Mouse (Mus musculus): ENCODE data around the gene Stk11. TPM values are rescaled to one million over a fixed set of nuclear protein-coding genes. Genes with fewer than 3 reads are reported as not detected.

The Stk11 gene
- polyA plus RNA-seq, 1 experiment from 2014 or later: 13.8 TPM

- Histone ChIP-seq H3K9me3 (replicated peaks; ENCODE audit: control insufficient read depth, low read length) (no peaks in the 10 kb centered on the region), H3K4me1 (ENCODE audit: control insufficient read depth, insufficient read depth, low read length) (peaks cover 19% of the 10 kb centered on the region), H3K4me2 (ENCODE audit: low read depth, low read length) (peak within 1 kb of the TSS; percentile 69), H3K27ac (ENCODE audit: low read length) (peak within 1 kb of the TSS; percentile 85), H3K27me3 (ENCODE audit: control insufficient read depth, insufficient read depth, low read length) (no peaks in the 10 kb centered on the region), H3K9ac (ENCODE audit: low read length) (peak within 1 kb of the TSS; percentile 70), H3K4me3 (ENCODE audit: low read length) (peak within 1 kb of the TSS; percentile 65), H3K36me3 (ENCODE audit: control insufficient read depth, insufficient read depth) (peaks cover 27% of the 10 kb centered on the region)
- WGBS: 6% methylated on average over 35 of the region's 35 CpGs
- peak; percentile 66 for ATAC-seq (replicated peaks; ENCODE audit: extremely low read depth, insufficient read depth, low FRiP score)
Measured at GRCm38 (mm10) chr10:80172527-80173292, 57.1 kb downstream of the Stk11 start, which contains the start of gene 1600002K03Rik. Gene 1600002K03Rik (plus strand): TSS chr10:80172944.

GRCm38 (mm10) chr10:80173358-80173757 is 57.8 kb downstream of the Stk11 start:
- no peak for ATAC-seq (replicated peaks; ENCODE audit: extremely low read depth, insufficient read depth, low FRiP score)
- Histone ChIP-seq H3K27me3 (ENCODE audit: control insufficient read depth, insufficient read depth, low read length) (no peaks in the 10 kb centered on the region), H3K4me3 (ENCODE audit: low read length) (peak overlapping the region; percentile 65), H3K36me3 (ENCODE audit: control insufficient read depth, insufficient read depth) (peaks cover 27% of the 10 kb centered on the region), H3K4me2 (ENCODE audit: low read depth, low read length) (peak overlapping the region; percentile 69), H3K4me1 (ENCODE audit: control insufficient read depth, insufficient read depth, low read length) (peaks cover 21% of the 10 kb centered on the region), H3K27ac (ENCODE audit: low read length) (peak overlapping the region; percentile 30; the same call in 1 of the 2 replicates), H3K9ac (ENCODE audit: low read length) (peak overlapping the region; percentile 63), H3K9me3 (replicated peaks; ENCODE audit: control insufficient read depth, low read length) (no peaks in the 10 kb centered on the region)
- WGBS: 7% methylated on average over 11 of the region's 11 CpGs

- 84% methylated on average over 10 of the region's 10 CpGs for WGBS
- ATAC-seq (replicated peaks; ENCODE audit: extremely low read depth, insufficient read depth, low FRiP score): no peak
- no peaks in the 10 kb centered on the region for H3K27me3 ChIP-seq (ENCODE audit: control insufficient read depth, insufficient read depth, low read length)
- H3K4me3 ChIP-seq (ENCODE audit: low read length): no peak overlapping the region
- no peak overlapping the region for H3K9ac ChIP-seq (ENCODE audit: low read length)
- no peak overlapping the region for H3K27ac ChIP-seq (ENCODE audit: low read length)
- H3K4me1 ChIP-seq (ENCODE audit: control insufficient read depth, insufficient read depth, low read length): peaks cover 15% of the 10 kb centered on the region
- no peaks in the 10 kb centered on the region for H3K9me3 ChIP-seq (replicated peaks; ENCODE audit: control insufficient read depth, low read length)
- no peak overlapping the region for H3K4me2 ChIP-seq (ENCODE audit: low read depth, low read length)
- H3K36me3 ChIP-seq (ENCODE audit: control insufficient read depth, insufficient read depth): peaks cover 27% of the 10 kb centered on the region
Measured at GRCm38 (mm10) chr10:80173955-80174640, 58.5 kb downstream of the Stk11 start.

GRCm38 (mm10) chr10:80174705-80175104 is 59.1 kb downstream of the Stk11 start:
- H3K4me1 ChIP-seq (ENCODE audit: control insufficient read depth, insufficient read depth, low read length): peaks cover 12% of the 10 kb centered on the region
- no peaks in the 10 kb centered on the region for H3K9me3 ChIP-seq (replicated peaks; ENCODE audit: control insufficient read depth, low read length)
- whole genome bisulfite sequencing: 41% methylated on average over 2 of the region's 2 CpGs
- peaks cover 25% of the 10 kb centered on the region for H3K36me3 ChIP-seq (ENCODE audit: control insufficient read depth, insufficient read depth)
- H3K4me3 ChIP-seq (ENCODE audit: low read length): no peak overlapping the region
- H3K9ac ChIP-seq (ENCODE audit: low read length): no peak overlapping the region
- H3K27me3 ChIP-seq (ENCODE audit: control insufficient read depth, insufficient read depth, low read length): no peaks in the 10 kb centered on the region
- ATAC-seq (replicated peaks; ENCODE audit: extremely low read depth, insufficient read depth, low FRiP score): no peak
- H3K27ac ChIP-seq (ENCODE audit: low read length): no peak overlapping the region
- no peak overlapping the region for H3K4me2 ChIP-seq (ENCODE audit: low read depth, low read length)

GRCm38 (mm10) chr10:80175536-80176269 is 60.1 kb downstream of the Stk11 start:
- 26% methylated on average over 4 of the region's 4 CpGs for WGBS
- H3K4me1 ChIP-seq (ENCODE audit: control insufficient read depth, insufficient read depth, low read length): peaks cover 17% of the 10 kb centered on the region

GRCm38 (mm10) chr10:80176270-80176834 is 60.7 kb downstream of the Stk11 start:
- H3K9ac ChIP-seq (ENCODE audit: low read length): no peak overlapping the region
- no peak overlapping the region for H3K4me3 ChIP-seq (ENCODE audit: low read length)
- H3K4me2 ChIP-seq (ENCODE audit: low read depth, low read length): no peak overlapping the region
- H3K27me3 ChIP-seq (ENCODE audit: control insufficient read depth, insufficient read depth, low read length): no peaks in the 10 kb centered on the region; the same call in 1 of the 2 replicates
- H3K4me1 ChIP-seq (ENCODE audit: control insufficient read depth, insufficient read depth, low read length): peaks cover 17% of the 10 kb centered on the region
- H3K9me3 ChIP-seq (replicated peaks; ENCODE audit: control insufficient read depth, low read length): no peaks in the 10 kb centered on the region
- no peak overlapping the region for H3K27ac ChIP-seq (ENCODE audit: low read length)
- 80% methylated on average over 5 of the region's 5 CpGs for WGBS
- peaks cover 9% of the 10 kb centered on the region for H3K36me3 ChIP-seq (ENCODE audit: control insufficient read depth, insufficient read depth)
- no peak for ATAC-seq (replicated peaks; ENCODE audit: extremely low read depth, insufficient read depth, low FRiP score)

More at GRCm38 (mm10) chr10:80175536-80176269, 60.1 kb downstream of the Stk11 start:
- no peaks in the 10 kb centered on the region for H3K9me3 ChIP-seq (replicated peaks; ENCODE audit: control insufficient read depth, low read length)
- no peak overlapping the region for H3K4me2 ChIP-seq (ENCODE audit: low read depth, low read length)
- H3K36me3 ChIP-seq (ENCODE audit: control insufficient read depth, insufficient read depth): peaks cover 15% of the 10 kb centered on the region
- no peak overlapping the region for H3K9ac ChIP-seq (ENCODE audit: low read length)
- no peak for ATAC-seq (replicated peaks; ENCODE audit: extremely low read depth, insufficient read depth, low FRiP score)
- no peak overlapping the region for H3K4me3 ChIP-seq (ENCODE audit: low read length)
- H3K27me3 ChIP-seq (ENCODE audit: control insufficient read depth, insufficient read depth, low read length): no peaks in the 10 kb centered on the region; the same call in 1 of the 2 replicates
- no peak overlapping the region for H3K27ac ChIP-seq (ENCODE audit: low read length)

- H3K4me1 ChIP-seq (ENCODE audit: control insufficient read depth, insufficient read depth, low read length): peaks cover 11% of the 10 kb centered on the region
- H3K27ac ChIP-seq (ENCODE audit: low read length): no peak overlapping the region
- H3K9me3 ChIP-seq (replicated peaks; ENCODE audit: control insufficient read depth, low read length): no peaks in the 10 kb centered on the region
- H3K36me3 ChIP-seq (ENCODE audit: control insufficient read depth, insufficient read depth): no peaks in the 10 kb centered on the region
- 0 out of 2 replicates have a peak overlapping the region, but pooled peaks have one; percentile 2 for H3K9ac ChIP-seq (ENCODE audit: low read length)
- no peak for ATAC-seq (replicated peaks; ENCODE audit: extremely low read depth, insufficient read depth, low FRiP score)
- no peak overlapping the region for H3K4me2 ChIP-seq (ENCODE audit: low read depth, low read length)
- H3K4me3 ChIP-seq (ENCODE audit: low read length): no peak overlapping the region
- no peaks in the 10 kb centered on the region; the same call in 1 of the 2 replicates for H3K27me3 ChIP-seq (ENCODE audit: control insufficient read depth, insufficient read depth, low read length)
- WGBS: 55% methylated on average over 7 of the region's 7 CpGs
Measured at GRCm38 (mm10) chr10:80177441-80178279, 62.1 kb downstream of the Stk11 start.
